Comparison of ENCODE assay signal across 8 mouse cellular contexts in the genomic region with DNA sequence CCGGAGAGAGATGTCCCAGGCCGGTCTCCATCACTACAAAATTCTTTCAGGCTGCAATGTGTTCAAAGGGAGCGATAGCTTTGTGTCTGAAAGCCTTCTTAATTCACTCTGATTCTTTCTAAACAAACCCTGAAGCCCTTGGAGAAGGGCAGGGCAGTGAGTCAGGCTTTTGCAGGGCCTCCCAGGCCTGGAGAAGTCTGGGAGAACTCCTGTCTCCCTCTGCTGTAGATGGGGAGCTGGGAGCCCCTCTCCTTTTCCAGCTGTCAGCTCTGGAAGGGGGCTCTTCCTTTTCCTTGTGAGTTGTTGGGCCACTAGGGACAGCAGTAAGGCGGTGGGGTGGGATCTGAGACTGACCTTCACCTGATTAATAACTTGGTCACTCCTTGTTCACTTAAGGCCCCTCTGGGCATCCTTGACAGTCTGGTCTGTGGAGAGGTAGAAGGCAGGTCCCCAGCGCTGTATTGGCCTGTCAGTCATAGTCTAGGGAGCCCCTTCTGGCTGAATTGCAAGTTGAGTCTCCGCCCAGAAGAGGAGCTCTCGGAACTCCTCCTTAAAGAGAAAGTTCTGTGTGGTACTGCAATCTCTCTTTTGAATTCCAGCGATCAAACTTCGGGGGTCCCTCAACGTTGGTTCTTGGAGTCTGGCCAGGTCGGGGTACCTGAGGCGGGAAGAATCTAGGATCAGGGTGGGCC. TPM values are rescaled to one million over a fixed set of nuclear protein-coding genes. Genes with fewer than 3 reads are reported as not detected.
DNase-seq lines count a peak whose midpoint lies in the region; ATAC-seq and TF ChIP-seq lines count a peak whose summit lies in the region.

No protein-coding gene starts in this region.

- TF ChIP-seq CTCF in spleen, adult 2 months (IDR thresholded peaks at IDR 0.05; ENCODE audit: extremely low read depth, insufficient read depth, insufficient read length, insufficient replicate concordance) = no peak
- TF ChIP-seq CTCF in liver, postnatal 0 days (IDR thresholded peaks at IDR 0.05; ENCODE audit: low read depth) = no peak

- peak overlapping the region; percentile 96 for H3K4me2 ChIP-seq in embryonic facial prominence, embryonic 13.5 days
- peak overlapping the region; percentile 89 for H3K4me2 ChIP-seq in hindbrain, embryonic 16.5 days (ENCODE audit: low read length)
- peak overlapping the region; percentile 79 for H3K4me2 ChIP-seq in liver, postnatal 0 days (ENCODE audit: low read depth, low read length)
- peak overlapping the region; percentile 74 for H3K4me2 ChIP-seq in stomach, embryonic 16.5 days (ENCODE audit: low read depth, low read length)

- TF ChIP-seq EP300 in liver, postnatal 0 days (IDR thresholded peaks at IDR 0.05; ENCODE audit: low read depth) = no peak

- no peak for TF ChIP-seq POLR2A in spleen, adult 2 months (IDR thresholded peaks at IDR 0.05; ENCODE audit: low read depth, low read length)

- no peaks in the 10 kb centered on the region for H3K9me3 ChIP-seq in embryonic facial prominence, embryonic 13.5 days
- H3K9me3 ChIP-seq in hindbrain, embryonic 16.5 days (ENCODE audit: control insufficient read depth, low read length) = no peaks in the 10 kb centered on the region
- H3K9me3 ChIP-seq in liver, postnatal 0 days (ENCODE audit: low read length) = no peaks in the 10 kb centered on the region
- no peaks in the 10 kb centered on the region for H3K9me3 ChIP-seq in stomach, embryonic 16.5 days (replicated peaks; ENCODE audit: control insufficient read depth, low read length)

- DNase-seq in spleen, adult 2 months (ENCODE audit: low read depth in 1 of 2, low spot score in 2 of 2) = no peak
- DNase-seq in spleen, postnatal 36 days (ENCODE audit: low spot score in 2 of 2) = no peak
- no peak for DNase-seq in liver, postnatal 0 days
- DNase-seq in right cerebral cortex, postnatal 25 days = no peak

- peak; percentile 78 for ATAC-seq in embryonic facial prominence, embryonic 13.5 days (ENCODE audit: insufficient number of reproducible peaks, insufficient read depth, low FRiP score, low TSS enrichment, low read depth)
- ATAC-seq in hindbrain, embryonic 16.5 days = peak; percentile 86
- peak; percentile 53 for ATAC-seq in liver, postnatal 0 days
- ATAC-seq in stomach, embryonic 16.5 days (ENCODE audit: insufficient read depth, low FRiP score) = peak; percentile 81
- ATAC-seq in megakaryocyte, adult 5-6 weeks (ENCODE audit: poor library complexity, severe bottlenecking) = no peak

- peak overlapping the region; percentile 16; the same call in 1 of the 2 replicates for H3K4me3 ChIP-seq in spleen, adult 2 months (ENCODE audit: extremely low read depth, insufficient read depth, insufficient read length)
- peak overlapping the region; percentile 88 for H3K4me3 ChIP-seq in embryonic facial prominence, embryonic 13.5 days
- peak overlapping the region; percentile 53 for H3K4me3 ChIP-seq in hindbrain, embryonic 16.5 days (ENCODE audit: low read length)
- H3K4me3 ChIP-seq in liver, postnatal 0 days (ENCODE audit: low read depth, low read length) = peak overlapping the region; percentile 55
- H3K4me3 ChIP-seq in stomach, embryonic 16.5 days (replicated peaks; ENCODE audit: low read length) = peak overlapping the region; percentile 71

- H3K27ac ChIP-seq in spleen, adult 2 months (ENCODE audit: insufficient read depth, low read length) = no peak overlapping the region
- H3K27ac ChIP-seq in embryonic facial prominence, embryonic 13.5 days = peak overlapping the region; percentile 98
- no peak overlapping the region; the same call in 1 of the 2 replicates for H3K27ac ChIP-seq in hindbrain, embryonic 16.5 days (ENCODE audit: low read depth, low read length)
- H3K27ac ChIP-seq in liver, postnatal 0 days (ENCODE audit: low read depth) = no peak overlapping the region
- H3K27ac ChIP-seq in stomach, embryonic 16.5 days (ENCODE audit: low read length) = peak overlapping the region; percentile 92

- peaks cover 7% of the 10 kb centered on the region for H3K27me3 ChIP-seq in spleen, adult 2 months (ENCODE audit: control insufficient read depth, insufficient read depth, low read length)
- H3K27me3 ChIP-seq in embryonic facial prominence, embryonic 13.5 days = no peaks in the 10 kb centered on the region
- H3K27me3 ChIP-seq in hindbrain, embryonic 16.5 days (replicated peaks; ENCODE audit: control insufficient read depth, insufficient read depth, low read length) = peaks cover 13% of the 10 kb centered on the region; the same call in 1 of the 2 replicates
- H3K27me3 ChIP-seq in liver, postnatal 0 days (ENCODE audit: insufficient read depth, low read length) = peaks cover 40% of the 10 kb centered on the region
- H3K27me3 ChIP-seq in stomach, embryonic 16.5 days (ENCODE audit: control insufficient read depth, insufficient read depth, low read length) = no peaks in the 10 kb centered on the region

- peaks cover 4% of the 10 kb centered on the region; the same call in 1 of the 2 replicates for H3K4me1 ChIP-seq in spleen, adult 2 months (ENCODE audit: control insufficient read depth, insufficient read depth, insufficient read length)
- H3K4me1 ChIP-seq in embryonic facial prominence, embryonic 13.5 days = peaks cover 55% of the 10 kb centered on the region
- H3K4me1 ChIP-seq in hindbrain, embryonic 16.5 days (ENCODE audit: control insufficient read depth, insufficient read depth, low read depth, low read length) = peaks cover 16% of the 10 kb centered on the region
- H3K4me1 ChIP-seq in liver, postnatal 0 days (ENCODE audit: insufficient read depth) = no peaks in the 10 kb centered on the region; the same call in 1 of the 2 replicates
- peaks cover 25% of the 10 kb centered on the region for H3K4me1 ChIP-seq in stomach, embryonic 16.5 days (ENCODE audit: control insufficient read depth, insufficient read depth, low read length)

- WGBS in spleen, adult 2 months = 22% methylated on average over 12 of the region's 12 CpGs
- 6% methylated on average over 12 of the region's 12 CpGs for WGBS in embryonic facial prominence, embryonic 13.5 days
- WGBS in hindbrain, embryonic 16.5 days = 6% methylated on average over 12 of the region's 12 CpGs
- WGBS in liver, postnatal 0 days (ENCODE audit: insufficient replicate concordance) = 14% methylated on average over 12 of the region's 12 CpGs
- 6% methylated on average over 12 of the region's 12 CpGs for WGBS in stomach, embryonic 16.5 days

- H3K9ac ChIP-seq in embryonic facial prominence, embryonic 13.5 days = peak overlapping the region; percentile 94
- peak overlapping the region; percentile 61 for H3K9ac ChIP-seq in hindbrain, embryonic 16.5 days (ENCODE audit: low read depth, low read length)
- H3K9ac ChIP-seq in liver, postnatal 0 days (replicated peaks) = peak overlapping the region; percentile 41; the same call in 1 of the 2 replicates
- peak overlapping the region; percentile 89 for H3K9ac ChIP-seq in stomach, embryonic 16.5 days (ENCODE audit: low read length)

- H3K36me3 ChIP-seq in spleen, adult 2 months (ENCODE audit: control insufficient read depth, insufficient read depth, low read length) = no peaks in the 10 kb centered on the region
- H3K36me3 ChIP-seq in embryonic facial prominence, embryonic 13.5 days = peaks cover 6% of the 10 kb centered on the region; the same call in 1 of the 2 replicates
- no peaks in the 10 kb centered on the region for H3K36me3 ChIP-seq in hindbrain, embryonic 16.5 days (ENCODE audit: control insufficient read depth, insufficient read depth, low read length)
- no peaks in the 10 kb centered on the region for H3K36me3 ChIP-seq in liver, postnatal 0 days (replicated peaks; ENCODE audit: insufficient read depth, low read length)
- H3K36me3 ChIP-seq in stomach, embryonic 16.5 days (ENCODE audit: control insufficient read depth, insufficient read depth, low read length) = no peaks in the 10 kb centered on the region

RNA-seq across cellular contexts. Expression of gene Col5a1, which starts 0.6 kb away (rescaled TPM):
- polyA plus RNA-seq in spleen, adult 2 months (2012; rRNA removed) = 4.8 and 5.4 TPM in 2 replicates
- polyA plus RNA-seq in embryonic facial prominence, embryonic 13.5 days (2015; fragmentation: Nextera tagmentation; extraction: Ambion mirVana) = 104 and 111 TPM in 2 replicates
- 9.2 and 13.5 TPM in 2 replicates for polyA plus RNA-seq in hindbrain, embryonic 16.5 days (2015; fragmentation: Nextera tagmentation; extraction: Ambion mirVana)
- 9.5 and 10.9 TPM in 2 replicates for polyA plus RNA-seq in liver, postnatal 0 days (2015; fragmentation: Nextera tagmentation; extraction: Ambion mirVana)
- polyA plus RNA-seq in stomach, embryonic 16.5 days (2015; fragmentation: Nextera tagmentation; extraction: Ambion mirVana) = 146 and 158 TPM in 2 replicates
- total RNA-seq in megakaryocyte, adult 5-6 weeks (2015) = 0.78 and 2.2 TPM in 2 replicates
- 0.77 and 1.1 TPM in 2 replicates for total RNA-seq in megakaryocyte, adult 5-6 weeks (2017)

Comparison
In these comparisons a context has a peak if more than half of its experiments do, and no peak if none do; other contexts are left out.
1. H3K27ac ChIP-seq: peak in embryonic facial prominence, embryonic 13.5 days (single experiment) and stomach, embryonic 16.5 days (single experiment); none in spleen, adult 2 months (single experiment), hindbrain, embryonic 16.5 days (single experiment) and liver, postnatal 0 days (single experiment).
2. H3K4me3 ChIP-seq: peak in every context shown above with its lines; median percentile 88 in embryonic facial prominence, embryonic 13.5 days; 71 in stomach, embryonic 16.5 days; 55 in liver, postnatal 0 days; 53 in hindbrain, embryonic 16.5 days; 16 in spleen, adult 2 months.
3. H3K9ac ChIP-seq: peak in every context shown above with its lines; median percentile 94 in embryonic facial prominence, embryonic 13.5 days; 89 in stomach, embryonic 16.5 days; 61 in hindbrain, embryonic 16.5 days; 41 in liver, postnatal 0 days.
4. Peak in every context shown above with its lines, with median percentiles within 50 percentile points of each other: H3K4me2 ChIP-seq.